Mouse (Mus musculus) adrenal gland (tissue): ENCODE measurements at regions not wholly inside any gene's neighbourhood (a gene's known extent, or its start where the extent isn't known, plus 50 kb on each side); places are given as distances from the start of the nearest gene placed in this dataset.

Experiments used
- intact Hi-C: fragments of 180-260 bp; cut with DNase I; formaldehyde crosslinking; loops from one replicate; pipeline ENCODE4 v1.15.1; 2025

- intact Hi-C loops = no loop called here
These were observed 330.6 kb upstream of the Mki67 start for GRCm38 (mm10) chr7:136046645-136047363.

DNA sequence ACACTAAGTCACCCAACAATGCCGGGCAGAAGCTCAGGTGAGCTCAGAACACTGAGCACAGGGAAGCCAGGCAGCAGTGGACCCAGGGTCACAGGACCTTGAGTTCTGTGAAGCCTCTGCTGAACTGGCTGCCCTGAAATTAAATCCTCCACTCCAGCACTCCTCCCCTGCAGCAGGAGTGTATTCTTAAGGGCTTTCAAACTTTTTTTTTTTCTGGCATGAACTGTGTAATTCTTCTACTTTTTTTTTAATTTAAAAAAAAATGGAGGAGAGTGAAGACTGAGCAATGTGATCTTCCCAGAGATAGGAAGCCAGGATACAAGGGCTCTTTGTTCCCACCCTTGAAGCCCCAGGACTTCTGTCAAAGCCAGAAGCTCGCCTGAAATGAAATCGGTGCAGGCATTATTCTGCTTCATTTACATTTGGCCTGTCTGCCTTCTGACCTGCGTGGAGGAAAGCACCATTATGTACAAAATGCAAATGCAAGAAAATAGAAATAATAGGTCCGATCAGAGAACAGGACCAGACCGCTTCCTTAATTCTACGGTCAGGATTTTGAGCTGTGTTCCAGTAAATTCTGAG is 331.3 kb upstream of the Mki67 start:
- intact Hi-C loops = no loop called here

- intact Hi-C loops = no loop called here
These were observed 332.9 kb upstream of the Mki67 start for GRCm38 (mm10) chr7:136048925-136049586.

- intact Hi-C loops = no loop called here
These were observed 333.4 kb upstream of the Mki67 start for GRCm38 (mm10) chr7:136049587-136049930.

DNA sequence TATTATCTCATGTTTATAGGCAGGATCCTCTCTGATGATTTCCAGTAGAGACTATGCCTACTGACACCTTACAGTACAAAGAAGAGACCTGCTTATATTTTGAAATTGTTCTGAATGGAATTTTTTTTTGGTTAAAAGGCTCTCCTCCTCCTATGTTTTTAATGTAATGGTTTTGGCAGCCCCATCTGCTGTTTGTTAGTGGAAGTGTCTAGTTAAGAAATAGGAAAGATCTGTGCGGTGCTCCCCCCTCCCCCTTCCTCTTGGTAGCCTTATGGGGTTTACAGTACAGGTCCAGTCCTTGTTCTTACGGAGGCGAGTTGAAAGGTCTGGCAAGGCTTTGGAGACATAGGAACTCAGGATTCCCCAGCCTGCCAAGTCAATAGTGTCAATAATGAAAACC is 334.0 kb upstream of the Mki67 start:
- intact Hi-C loops = loop anchor here (10.0 kb wide), 1 partner anchor 215 kb away; no protein-coding TSS in a partner anchor

DNA sequence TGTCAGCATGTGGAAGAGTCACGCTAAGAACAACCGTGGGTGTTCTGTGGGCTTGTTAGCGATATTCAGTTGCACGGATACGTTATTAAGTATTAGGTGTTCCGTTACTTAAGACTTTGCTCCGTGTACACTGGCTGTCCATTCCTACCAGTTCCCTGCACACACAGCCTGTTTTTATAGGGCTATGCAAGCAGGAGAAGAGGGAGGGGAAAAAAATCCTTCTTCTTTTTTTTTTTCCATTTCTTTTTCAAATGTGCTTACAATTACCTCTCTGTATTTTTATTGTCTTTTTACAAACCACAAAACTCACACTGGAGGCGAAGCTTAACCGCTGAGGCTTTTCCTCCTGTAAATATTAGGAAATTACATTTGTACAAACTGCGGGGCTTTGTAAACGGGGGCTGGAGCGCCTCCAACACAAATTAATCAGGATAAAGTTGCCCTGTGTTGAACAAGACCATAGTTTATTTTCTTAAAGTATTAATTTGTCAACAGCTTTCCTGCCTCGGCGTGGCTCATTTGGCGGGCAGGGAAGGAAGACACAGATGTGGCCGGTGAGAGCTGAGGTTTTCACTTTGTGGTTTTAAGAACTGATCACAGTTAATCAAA is 340.8 kb upstream of the Mki67 start:
- intact Hi-C loops = loop anchor here (10.0 kb wide), 1 partner anchor 222 kb away; no protein-coding TSS in a partner anchor

DNA sequence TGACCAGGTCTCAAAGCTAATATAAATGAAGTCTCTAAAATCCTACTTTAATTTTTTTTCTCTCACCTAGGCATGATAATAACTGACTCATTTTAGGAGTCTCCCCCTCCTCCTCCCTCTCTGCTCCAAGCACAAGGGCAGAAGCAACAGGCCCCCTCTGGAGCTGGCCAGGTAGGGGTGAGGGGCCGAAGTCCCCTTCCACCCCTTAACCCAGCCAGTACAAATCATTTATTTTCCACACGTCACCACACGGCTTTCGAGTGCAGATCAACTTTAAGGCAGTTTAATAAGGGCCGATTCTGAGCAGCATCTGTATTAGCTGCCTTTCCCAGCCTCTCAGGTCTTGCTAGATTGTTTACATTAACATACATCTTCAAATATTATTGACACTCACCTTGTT is 342.2 kb upstream of the Mki67 start:
- intact Hi-C loops = loop anchor here (10.0 kb wide), 1 partner anchor 224 kb away; no protein-coding TSS in a partner anchor

DNA sequence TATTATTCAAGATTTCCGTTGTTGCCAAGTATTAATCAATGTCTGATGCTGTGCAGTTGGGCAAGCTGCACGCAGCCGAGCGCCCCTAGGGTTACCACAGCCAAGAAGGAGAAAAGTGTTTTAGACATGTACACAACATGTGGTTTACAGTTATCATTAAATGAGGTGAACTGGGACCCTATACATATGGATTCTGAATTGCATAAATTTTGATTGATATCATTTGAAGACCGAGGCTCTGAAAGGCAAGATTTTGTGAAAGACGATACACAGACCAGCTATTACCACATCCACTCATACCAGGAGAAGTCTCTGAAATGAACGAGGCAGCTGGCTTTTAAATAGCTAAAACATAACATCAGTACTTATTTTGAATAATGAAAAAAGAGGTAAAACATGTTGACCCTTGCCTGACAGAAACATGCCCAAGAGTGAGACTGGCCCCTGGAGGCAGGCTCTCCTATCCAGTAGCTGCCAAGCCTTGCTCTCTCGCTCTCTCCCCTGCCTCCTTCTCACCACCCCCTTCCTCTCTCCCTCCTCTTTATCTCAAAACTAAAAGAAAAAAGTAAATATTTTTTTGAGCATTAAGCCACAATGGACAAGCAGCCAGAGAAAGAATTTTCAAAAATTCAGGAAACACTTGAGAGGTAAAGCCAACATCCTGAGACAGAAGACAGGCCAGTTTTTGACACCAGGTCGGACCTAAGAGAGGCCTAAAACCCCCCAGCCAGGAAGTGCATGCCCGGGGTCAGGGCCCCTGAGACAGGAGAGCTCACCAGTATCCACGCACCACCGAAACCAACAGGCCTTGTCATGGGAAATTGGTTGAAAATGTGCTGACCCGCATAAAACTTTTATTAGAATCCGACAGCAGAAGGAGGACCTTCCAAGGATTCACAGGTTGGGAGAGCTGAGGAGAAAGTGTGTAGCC is 342.9 kb upstream of the Mki67 start:
- intact Hi-C loops = loop anchor here (10.0 kb wide), 1 partner anchor 224 kb away; no protein-coding TSS in a partner anchor

- intact Hi-C loops = loop anchor here (5.0 to 10.0 kb wide), 3 partner anchors 72 to 1265 kb away; no protein-coding TSS in a partner anchor
These were observed 343.7 kb upstream of the Mki67 start for GRCm38 (mm10) chr7:136059896-136060295.

- intact Hi-C loops = loop anchor here (5.0 to 10.0 kb wide), 2 partner anchors 72 to 1264 kb away; no protein-coding TSS in a partner anchor
These were observed 344.3 kb upstream of the Mki67 start for GRCm38 (mm10) chr7:136060339-136061073.

DNA sequence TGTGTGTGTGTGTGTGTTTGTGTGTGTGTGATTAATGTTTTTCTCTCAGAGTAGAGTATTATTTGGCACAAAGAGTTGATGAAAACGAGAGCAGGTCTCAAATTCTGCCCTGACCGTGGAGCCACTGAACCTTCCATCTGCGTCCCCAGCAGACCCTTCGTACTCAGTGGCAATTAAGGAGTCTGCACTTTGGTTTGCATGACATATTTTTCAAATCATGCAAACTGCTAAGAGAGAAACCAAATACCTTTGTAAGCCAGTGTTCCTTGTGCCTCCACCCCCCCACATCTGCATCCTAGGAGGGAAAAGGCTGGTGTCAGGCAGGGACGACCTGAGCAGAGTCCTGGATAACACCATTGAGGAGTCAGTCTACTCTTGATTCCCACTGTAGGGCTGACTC is 346.5 kb upstream of the Mki67 start:
- intact Hi-C loops = loop anchor here (5.0 to 10.0 kb wide), 2 partner anchors 70 to 1262 kb away; no protein-coding TSS in a partner anchor

GRCm38 (mm10) chr7:136065038-136065678 is 349.0 kb upstream of the Mki67 start:
- intact Hi-C loops = loop anchor here (10.0 kb wide), 1 partner anchor 1260 kb away; no protein-coding TSS in a partner anchor

DNA sequence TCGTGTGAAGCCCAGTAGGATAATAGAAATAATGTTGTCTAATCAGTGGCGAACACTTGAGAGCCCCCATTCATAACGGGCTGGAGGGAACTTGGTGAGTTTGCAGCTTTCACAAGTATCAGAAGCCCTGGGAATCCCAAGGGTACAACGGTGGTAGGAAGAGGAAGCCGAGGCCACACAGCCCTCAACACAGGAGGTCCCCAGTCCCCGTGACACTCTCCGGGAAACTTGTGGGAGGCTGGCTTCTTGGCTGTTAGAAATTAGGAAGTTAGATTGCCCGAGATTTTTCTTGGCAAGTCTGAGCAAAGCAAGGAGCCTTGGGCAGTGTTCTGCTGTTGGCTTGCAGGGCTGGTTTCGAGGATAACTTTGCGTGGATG is 349.5 kb upstream of the Mki67 start:
- intact Hi-C loops = loop anchor here (10.0 kb wide), 1 partner anchor 1259 kb away; no protein-coding TSS in a partner anchor

GRCm38 (mm10) chr7:136070881-136071280 is 354.7 kb upstream of the Mki67 start:
- intact Hi-C loops = no loop called here

GRCm38 (mm10) chr7:136071331-136071730 is 355.2 kb upstream of the Mki67 start:
- intact Hi-C loops = no loop called here

DNA sequence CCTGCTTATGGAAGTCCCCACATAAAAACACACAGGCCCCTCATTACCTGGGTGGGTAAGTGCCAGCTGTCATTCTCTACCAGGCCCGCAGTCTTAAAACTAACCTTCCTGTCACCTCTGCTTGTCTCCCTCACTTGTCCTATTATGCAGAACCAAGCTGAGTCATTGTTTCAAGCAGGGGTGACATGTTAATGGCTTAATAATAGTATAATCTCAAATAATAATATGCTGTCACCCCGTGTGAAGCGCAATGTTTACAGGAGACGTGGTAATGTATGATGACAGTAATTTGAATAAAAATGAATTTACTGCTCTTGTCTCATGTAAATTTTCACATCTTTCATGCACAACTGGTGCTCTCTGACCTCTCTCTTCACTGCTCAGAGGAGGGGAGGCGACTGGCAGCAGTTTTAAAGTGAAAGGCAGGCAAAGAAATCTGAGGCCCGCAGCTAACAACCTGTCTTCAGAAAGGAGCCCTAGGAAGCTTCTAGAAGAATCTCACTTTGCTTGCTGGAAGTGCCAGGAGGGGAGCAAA is 357.2 kb upstream of the Mki67 start:
- intact Hi-C loops = no loop called here

DNA sequence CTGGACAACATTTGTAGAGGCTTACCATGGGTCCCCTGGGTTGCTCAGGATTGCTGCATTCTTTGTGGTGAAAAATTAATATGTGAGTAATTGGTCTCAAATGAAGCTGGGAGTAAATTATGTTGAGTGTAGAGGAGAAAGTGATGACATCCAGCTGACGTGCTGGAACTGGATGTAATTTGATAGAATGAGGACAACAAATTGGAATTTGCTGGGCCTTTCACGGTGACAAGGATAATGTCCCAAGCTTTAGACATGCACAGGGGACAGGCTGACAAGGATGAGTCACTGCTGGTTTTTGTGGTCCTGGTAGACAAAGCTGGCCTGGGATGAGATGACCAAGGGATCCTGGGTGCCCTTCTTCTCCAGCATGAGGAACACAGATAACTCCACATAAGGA is 357.9 kb upstream of the Mki67 start:
- intact Hi-C loops = no loop called here

DNA sequence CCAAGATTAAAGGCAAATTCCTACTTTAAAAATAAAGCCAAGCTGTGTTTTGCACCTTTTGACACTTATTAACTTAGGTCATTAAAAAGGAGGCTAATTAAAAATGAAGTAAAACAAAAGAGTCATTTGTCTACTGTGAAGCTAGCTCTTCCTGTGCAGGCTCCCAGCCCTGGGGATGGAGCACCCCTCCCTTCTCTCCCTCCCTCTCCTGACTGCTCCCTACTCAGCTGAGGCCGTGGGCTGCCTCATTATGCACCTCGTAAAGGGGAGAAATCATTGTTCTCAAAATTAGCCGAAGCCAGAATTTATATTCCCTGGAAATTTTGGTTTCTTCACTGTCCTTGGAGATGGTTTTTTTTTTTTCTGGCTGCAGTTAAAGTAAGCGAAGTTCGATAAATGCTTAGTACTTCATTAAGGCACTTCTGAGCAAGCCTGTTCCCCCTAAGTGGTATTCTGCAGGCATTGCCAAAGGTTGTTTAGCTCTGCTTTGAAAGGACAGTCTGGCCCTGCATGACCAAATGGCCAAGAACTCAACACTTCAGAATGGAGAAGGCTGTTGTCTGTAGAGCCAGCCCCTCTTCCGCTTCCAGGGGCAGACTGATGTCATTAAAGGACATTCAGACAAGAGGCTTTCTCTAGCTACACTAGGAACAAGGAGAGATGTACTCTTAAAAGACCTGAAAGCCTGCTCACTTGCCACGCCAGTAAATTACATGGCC is 365.5 kb upstream of the Mki67 start:
- intact Hi-C loops = no loop called here
